Mouse (Mus musculus): ENCODE measurements around the gene Bicdl1.

DNA sequence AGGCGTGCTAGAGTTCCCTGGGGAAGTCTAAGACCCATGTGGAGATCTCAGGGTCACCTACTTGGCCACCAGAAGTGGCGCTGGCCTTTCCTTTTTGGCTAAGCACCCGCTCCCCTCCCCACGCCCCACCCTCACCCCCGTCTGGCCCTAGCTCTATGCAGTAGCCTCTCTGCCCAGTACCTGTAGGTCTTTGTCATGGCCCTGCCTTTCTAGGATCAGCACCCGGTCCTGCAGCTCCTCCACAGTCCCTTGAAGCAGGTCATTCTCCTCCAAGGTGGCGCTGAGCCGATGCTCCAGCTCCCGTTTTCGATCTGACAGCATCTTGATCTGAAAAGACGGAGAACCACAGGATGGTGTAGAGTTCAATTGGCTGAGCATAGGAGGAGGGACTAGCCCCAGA is 61.4 kb downstream of the Bicdl1 start:
- no peak for TF ChIP-seq CTCF (IDR thresholded peaks at IDR 0.05; ENCODE audit: borderline replicate concordance, control insufficient read depth, extremely low read depth, insufficient read depth, low read length, poor library complexity)
- TF ChIP-seq POLR2A (IDR thresholded peaks at IDR 0.05; ENCODE audit: control insufficient read depth, extremely low read depth, insufficient read depth, low read length, poor library complexity), result no peak

Data from thymus, adult 2 months (tissue).